10 mouse cellular contexts compared by ENCODE assay signal in the genomic region with DNA sequence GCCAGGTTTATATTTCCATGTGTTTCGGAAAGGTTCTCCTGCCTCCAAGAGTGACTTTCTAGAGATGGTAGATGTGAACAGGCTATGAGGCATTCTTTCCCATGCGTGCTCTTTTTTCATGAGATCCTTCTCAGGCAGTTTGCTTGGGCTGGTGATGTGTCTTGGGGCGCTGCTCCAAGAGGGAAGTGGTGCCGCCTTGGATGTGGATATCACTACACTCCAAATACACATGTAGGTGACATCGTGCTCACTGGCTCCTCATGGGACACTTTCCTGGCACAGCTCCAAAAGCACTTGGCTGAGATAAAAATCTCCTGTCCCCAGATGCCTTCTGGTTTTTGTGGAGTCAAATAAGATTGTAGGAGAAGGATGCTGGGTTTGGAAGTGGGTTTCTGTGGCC. TPM values are rescaled to one million over a fixed set of nuclear protein-coding genes. Genes with fewer than 3 reads are reported as not detected.
DNase-seq lines count a peak whose midpoint lies in the region; ATAC-seq and TF ChIP-seq lines count a peak whose summit lies in the region.
"Had no signal": no experiment of that assay in that cellular context is flagged by ENCODE, and none has a peak within 500 bp of the region (broad histone marks: within the 10 kb centered on the region; RNA-seq: fewer than 3 reads in every experiment).

No protein-coding gene starts in this region.

- H3K4me3 ChIP-seq in limb, embryonic 15.5 days, result no peak overlapping the region
- H3K4me3 ChIP-seq: megakaryocyte, embryonic 14.5 days had no signal

- H3K9me3 ChIP-seq in limb, embryonic 15.5 days, result no peaks in the 10 kb centered on the region
- H3K9me3 ChIP-seq: megakaryocyte, embryonic 14.5 days had no signal

- H3K9ac ChIP-seq in limb, embryonic 15.5 days, result no peak overlapping the region

- no peak for TF ChIP-seq POLR2A in brain, embryonic 14.5 days (IDR thresholded peaks at IDR 0.05; ENCODE audit: borderline replicate concordance, extremely low read depth, insufficient read depth, insufficient read length, poor library complexity, severe bottlenecking)

- peaks cover 31% of the 10 kb centered on the region for H3K4me1 ChIP-seq in limb, embryonic 15.5 days

- no peaks in the 10 kb centered on the region for H3K27me3 ChIP-seq in limb, embryonic 15.5 days

- WGBS in limb, embryonic 15.5 days, result 48% methylated on average over 5 of the region's 5 CpGs

- no peak for ATAC-seq in limb, embryonic 15.5 days (ENCODE audit: insufficient number of reproducible peaks, low FRiP score, low TSS enrichment, low read depth)

- TF ChIP-seq CTCF in brain, embryonic 14.5 days (IDR thresholded peaks at IDR 0.05; ENCODE audit: borderline replicate concordance, extremely low read depth, insufficient read depth, insufficient read length), result no peak

- intact Hi-C loops in left cerebral cortex, postnatal 10 days (cut with DNase I), result no loop called here

- H3K4me2 ChIP-seq in limb, embryonic 15.5 days, result no peak overlapping the region

- peak overlapping the region; percentile 72 for H3K27ac ChIP-seq in limb, embryonic 15.5 days

- DNase-seq in cerebellum, postnatal 10 days, result peak; percentile 65 to 71
- DNase-seq in cerebellum, adult 11-12 months, result no peak
- peak; percentile 35 to 61 for DNase-seq in left cerebral cortex, postnatal 10 days (ENCODE audit: extremely low spot score in 1 of 2, low spot score in 2 of 2)
- no peak for DNase-seq in left cerebral cortex, adult 11 months (ENCODE audit: low spot score)
- DNase-seq in brain, embryonic 14.5 days (ENCODE audit: low read depth), result peak; percentile 37
- DNase-seq in thymus, postnatal 0 days (ENCODE audit: low spot score), result no peak
- no peak for DNase-seq in spleen, postnatal 4 days (ENCODE audit: low spot score in 2 of 2)
- DNase-seq: embryo, embryonic 11 days had no signal

- no peaks in the 10 kb centered on the region for H3K36me3 ChIP-seq in limb, embryonic 15.5 days

RNA-seq across cellular contexts. Expression of gene Xylt1, which starts 31.6 kb away (rescaled TPM):
- 10 to 100 TPM; 53.3 to 55.2 TPM for total RNA-seq in left cerebral cortex, postnatal 10 days (2021)
- polyA plus RNA-seq in brain, embryonic 14.5 days (2012; rRNA removed), result 5.5 and 8.2 TPM in 2 replicates
- 2.5 and 2.9 TPM in 2 replicates for polyA plus RNA-seq in limb, embryonic 15.5 days (2015; fragmentation: Nextera tagmentation; extraction: Ambion mirVana)
- polyA plus RNA-seq in thymus, postnatal 0 days (2015; fragmentation: Nextera tagmentation; extraction: Ambion mirVana), result 0.92 and 1.1 TPM in 2 replicates

Comparison
In these comparisons a context has a peak if more than half of its experiments do, and no peak if none do; other contexts are left out.
1. DNase-seq: peak in cerebellum, postnatal 10 days (2 of 2), left cerebral cortex, postnatal 10 days (2 of 2) and brain, embryonic 14.5 days (single experiment); none in cerebellum, adult 11-12 months (single experiment), left cerebral cortex, adult 11 months (single experiment), thymus, postnatal 0 days (single experiment) and spleen, postnatal 4 days (0 of 2).